Mouse (Mus musculus) fibroblast of lung, adult 2 months (primary cell): ENCODE data around the gene Ano5.

Experiments
- DNase-seq: peaks from one replicate; pipeline ENCODE4 v3.0.0-alpha.2; 2011; ENCODE audit warnings: low read depth

The Ano5 gene

DNA sequence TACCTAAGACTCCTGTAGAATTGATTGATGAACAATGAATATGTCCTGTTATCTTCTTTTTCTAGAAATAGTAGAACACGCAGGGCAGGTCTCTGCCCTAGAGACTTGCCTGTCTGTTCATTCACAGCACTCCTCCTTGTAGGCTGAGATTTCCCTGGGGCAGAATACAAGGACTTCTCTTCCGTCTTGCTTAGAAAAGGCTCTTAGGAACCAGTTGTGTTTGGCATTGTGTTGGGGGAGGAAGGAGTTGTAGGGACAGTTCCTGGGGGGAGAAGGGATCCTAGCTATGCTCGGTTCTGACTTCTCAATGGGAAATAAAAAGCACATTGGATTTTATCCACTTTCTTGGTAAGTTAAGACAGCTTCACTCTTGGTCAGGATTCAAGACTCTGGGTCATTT, 118.4 kb downstream of the Ano5 start:
- no peak for DNase-seq

DNA sequence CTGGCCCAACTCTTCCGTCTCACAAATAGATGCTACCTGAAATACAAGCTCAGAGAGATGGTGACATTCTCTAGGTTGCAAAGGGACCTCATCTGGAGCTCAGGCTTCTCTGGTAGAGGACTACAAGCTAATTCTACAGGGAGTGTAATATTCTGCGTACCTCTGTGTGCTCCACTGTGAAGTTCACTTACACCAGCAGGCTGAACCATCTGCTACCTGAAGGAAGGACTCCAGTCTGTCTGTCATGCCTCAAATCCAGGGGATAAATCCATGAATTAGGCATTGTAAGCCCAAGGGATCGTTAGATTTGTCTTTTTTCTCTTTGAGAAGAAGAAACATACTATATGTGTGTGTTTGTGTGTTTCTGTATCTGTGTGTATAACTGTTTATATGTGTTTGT, 120.3 kb downstream of the Ano5 start:
- no peak for DNase-seq

DNA sequence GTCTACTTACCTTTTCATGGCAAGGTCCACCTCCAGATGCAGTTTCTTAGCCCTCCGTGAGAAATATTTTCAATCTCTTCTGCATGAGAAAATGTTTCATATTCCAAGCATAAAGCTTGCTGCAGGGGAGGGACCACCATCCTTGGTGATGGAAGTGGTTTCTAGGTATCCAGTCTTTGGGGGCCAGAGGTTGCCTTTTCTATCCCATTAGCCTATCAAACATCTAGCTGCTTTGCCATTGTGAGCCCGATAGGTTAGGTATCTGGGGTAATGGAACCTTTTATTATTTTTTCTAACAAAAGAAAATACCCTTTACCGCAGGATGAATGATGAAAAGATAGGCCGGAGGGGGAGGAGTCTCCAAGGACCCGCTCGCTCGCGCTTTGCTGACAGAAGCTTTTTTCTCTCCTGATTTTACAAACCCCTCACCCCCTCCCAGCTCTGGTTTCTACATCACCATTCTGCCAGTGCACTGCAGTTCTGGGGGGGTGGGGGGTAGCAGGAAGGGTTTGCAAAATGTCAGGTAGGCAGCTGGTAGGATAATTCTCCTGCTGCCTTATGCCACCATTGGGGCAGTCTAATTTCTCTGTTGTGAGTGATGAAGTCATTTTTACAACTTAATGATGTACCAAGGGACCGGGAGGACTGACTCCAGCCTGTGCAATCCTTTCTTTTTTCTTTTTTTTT, 121.9 kb downstream of the Ano5 start:
- no peak for DNase-seq

DNA sequence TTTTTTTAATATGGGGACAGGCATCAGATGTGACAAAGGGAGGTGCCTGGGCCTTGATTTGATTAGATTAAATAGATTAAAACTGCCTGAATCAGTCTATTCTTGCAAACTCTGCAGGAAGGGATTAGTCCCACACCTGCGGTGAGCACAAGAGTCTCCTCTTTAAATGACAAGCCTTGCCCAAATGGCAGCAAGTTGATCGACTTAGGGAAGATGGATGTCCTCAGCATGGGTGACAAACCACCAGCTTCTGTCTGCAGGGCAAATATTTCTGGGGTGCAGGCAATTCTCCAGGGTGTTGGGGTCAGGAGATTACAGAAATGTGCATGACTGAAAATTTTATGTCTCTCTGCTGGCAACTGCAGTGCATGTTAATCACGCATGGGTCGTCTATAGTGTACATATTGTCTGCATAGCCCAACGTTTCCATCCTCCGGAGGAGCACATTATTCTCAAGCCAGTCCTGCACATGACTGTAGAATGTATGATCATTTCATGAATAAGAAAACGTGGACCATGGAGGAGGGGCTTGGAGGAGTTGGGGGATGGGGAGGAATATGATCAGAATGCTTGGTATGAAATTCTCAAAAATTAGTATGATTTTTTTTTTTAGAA, 122.5 kb downstream of the Ano5 start:
- DNase-seq, result no peak
